Mouse (Mus musculus): ENCODE data around the gene Shf. TPM values are rescaled to one million over a fixed set of nuclear protein-coding genes. Genes with fewer than 3 reads are reported as not detected.

The Shf gene
- polyA plus RNA-seq, 1 experiment, result 2.6 TPM

- H3K4me1 ChIP-seq (ENCODE audit: control insufficient read depth, insufficient read depth, low read length), result peaks cover 4% of the 10 kb centered on the region; the same call in 1 of the 2 replicates
- H3K27ac ChIP-seq (ENCODE audit: insufficient read depth, low read depth, low read length), result no peak overlapping the region
- TF ChIP-seq CTCF (IDR thresholded peaks at IDR 0.05; ENCODE audit: low read depth, low read length) (no peak), POLR2A (IDR thresholded peaks at IDR 0.05; ENCODE audit: borderline replicate concordance, low read depth, low read length) (no peak)
- no peak overlapping the region for H3K4me3 ChIP-seq (ENCODE audit: insufficient read depth, low read length)
Measured at GRCm38 (mm10) chr2:122370101-122370750, 1.3 kb upstream of the Shf start.

- TF ChIP-seq CTCF (IDR thresholded peaks at IDR 0.05; ENCODE audit: low read depth, low read length), result no peak
- no peak for TF ChIP-seq POLR2A (IDR thresholded peaks at IDR 0.05; ENCODE audit: borderline replicate concordance, low read depth, low read length)
- Histone ChIP-seq H3K4me3 (ENCODE audit: insufficient read depth, low read length) (peak overlapping the region; percentile 53), H3K27ac (ENCODE audit: insufficient read depth, low read depth, low read length) (no peak overlapping the region), H3K4me1 (ENCODE audit: control insufficient read depth, insufficient read depth, low read length) (peaks cover 4% of the 10 kb centered on the region; the same call in 1 of the 2 replicates)
Measured at GRCm38 (mm10) chr2:122368081-122368971, 636 bp downstream of the Shf start.

GRCm38 (mm10) chr2:122367701-122368080 is 1.3 kb downstream of the Shf start:
- TF ChIP-seq CTCF (IDR thresholded peaks at IDR 0.05; ENCODE audit: low read depth, low read length), result no peak
- TF ChIP-seq POLR2A (IDR thresholded peaks at IDR 0.05; ENCODE audit: borderline replicate concordance, low read depth, low read length), result no peak
- no peak overlapping the region for H3K27ac ChIP-seq (ENCODE audit: insufficient read depth, low read depth, low read length)
- no peak overlapping the region for H3K4me3 ChIP-seq (ENCODE audit: insufficient read depth, low read length)
- H3K4me1 ChIP-seq (ENCODE audit: control insufficient read depth, insufficient read depth, low read length), result peaks cover 4% of the 10 kb centered on the region; the same call in 1 of the 2 replicates

GRCm38 (mm10) chr2:122367181-122367580 is 1.8 kb downstream of the Shf start:
- Histone ChIP-seq H3K4me1 (ENCODE audit: control insufficient read depth, insufficient read depth, low read length) (peaks cover 4% of the 10 kb centered on the region; the same call in 1 of the 2 replicates), H3K27ac (ENCODE audit: insufficient read depth, low read depth, low read length) (no peak overlapping the region), H3K4me3 (ENCODE audit: insufficient read depth, low read length) (no peak overlapping the region)
- TF ChIP-seq POLR2A (IDR thresholded peaks at IDR 0.05; ENCODE audit: borderline replicate concordance, low read depth, low read length), result no peak
- TF ChIP-seq CTCF (IDR thresholded peaks at IDR 0.05; ENCODE audit: low read depth, low read length), result no peak

- no peak for TF ChIP-seq POLR2A (IDR thresholded peaks at IDR 0.05; ENCODE audit: borderline replicate concordance, low read depth, low read length)
- H3K27ac ChIP-seq (ENCODE audit: insufficient read depth, low read depth, low read length), result no peak overlapping the region
- H3K4me3 ChIP-seq (ENCODE audit: insufficient read depth, low read length), result no peak overlapping the region
- peaks cover 4% of the 10 kb centered on the region; the same call in 1 of the 2 replicates for H3K4me1 ChIP-seq (ENCODE audit: control insufficient read depth, insufficient read depth, low read length)
Measured at GRCm38 (mm10) chr2:122366706-122367105, 2.3 kb downstream of the Shf start.

GRCm38 (mm10) chr2:122366039-122366438 is 2.9 kb downstream of the Shf start:
- TF ChIP-seq POLR2A (IDR thresholded peaks at IDR 0.05; ENCODE audit: borderline replicate concordance, low read depth, low read length) (no peak), CTCF (IDR thresholded peaks at IDR 0.05; ENCODE audit: low read depth, low read length) (no peak)
- H3K27ac ChIP-seq (ENCODE audit: insufficient read depth, low read depth, low read length), result no peak overlapping the region
- H3K4me3 ChIP-seq (ENCODE audit: insufficient read depth, low read length), result no peak overlapping the region
- peaks cover 4% of the 10 kb centered on the region; the same call in 1 of the 2 replicates for H3K4me1 ChIP-seq (ENCODE audit: control insufficient read depth, insufficient read depth, low read length)

GRCm38 (mm10) chr2:122365244-122365866 is 3.6 kb downstream of the Shf start:
- Histone ChIP-seq H3K27ac (ENCODE audit: insufficient read depth, low read depth, low read length) (no peak overlapping the region), H3K4me1 (ENCODE audit: control insufficient read depth, insufficient read depth, low read length) (peaks cover 4% of the 10 kb centered on the region; the same call in 1 of the 2 replicates), H3K4me3 (ENCODE audit: insufficient read depth, low read length) (no peak overlapping the region)
- TF ChIP-seq POLR2A (IDR thresholded peaks at IDR 0.05; ENCODE audit: borderline replicate concordance, low read depth, low read length) (no peak), CTCF (IDR thresholded peaks at IDR 0.05; ENCODE audit: low read depth, low read length) (peak; percentile 19; the same call in 1 of the 2 replicates)

GRCm38 (mm10) chr2:122364352-122364944 is 4.5 kb downstream of the Shf start:
- no peak for TF ChIP-seq POLR2A (IDR thresholded peaks at IDR 0.05; ENCODE audit: borderline replicate concordance, low read depth, low read length)
- TF ChIP-seq CTCF (IDR thresholded peaks at IDR 0.05; ENCODE audit: low read depth, low read length), result no peak
- Histone ChIP-seq H3K4me3 (ENCODE audit: insufficient read depth, low read length) (no peak overlapping the region), H3K4me1 (ENCODE audit: control insufficient read depth, insufficient read depth, low read length) (peaks cover 1% of the 10 kb centered on the region; the same call in 1 of the 2 replicates), H3K27ac (ENCODE audit: insufficient read depth, low read depth, low read length) (no peak overlapping the region)

Measured in bone marrow macrophage, adult 2 months (primary cell).